Mouse (Mus musculus): ENCODE results near the gene Lbx2.

DNA sequence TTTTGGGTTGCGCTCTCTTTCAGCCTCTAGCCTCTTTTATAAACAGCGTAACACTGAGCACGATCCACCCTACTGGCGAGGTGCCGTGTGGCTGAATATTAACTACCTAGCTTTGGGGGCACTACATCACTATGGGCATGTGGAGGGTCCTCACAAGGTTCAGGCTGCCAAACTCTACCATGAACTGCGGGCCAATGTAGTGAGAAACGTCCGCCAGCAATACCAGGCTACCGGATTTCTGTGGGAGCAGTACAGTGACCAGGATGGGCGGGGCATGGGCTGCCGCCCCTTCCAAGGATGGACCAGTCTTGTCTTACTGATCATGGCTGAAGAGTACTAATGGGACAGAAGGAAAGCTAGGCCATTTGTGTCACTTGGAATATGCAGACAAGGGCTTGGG, 32.2 kb downstream of the Lbx2 start:
- TF ChIP-seq CTCF (conservative IDR thresholded peaks at IDR 0.05; ENCODE audit: low read length) = no peak
- TF ChIP-seq POU5F1 (IDR thresholded peaks at IDR 0.05; ENCODE audit: borderline replicate concordance, low read length) = no peak
- TF ChIP-seq NANOG (IDR thresholded peaks at IDR 0.05; ENCODE audit: borderline replicate concordance, low read length) = no peak
